Mouse (Mus musculus) G1E (cell line): ENCODE data around the gene Asb15. TPM values are rescaled to one million over a fixed set of nuclear protein-coding genes. Genes with fewer than 3 reads are reported as not detected.

Experiments used
- ATAC-seq: 2 replicates; pipeline ENCODE4 v1.8.0; 2016; ENCODE audit warnings: mild to moderate bottlenecking; ENCODE audit not compliant: insufficient number of reproducible peaks, poor library complexity, low FRiP score, severe bottlenecking; ENCODE audit errors: extremely low read depth
- DNase-seq: peaks from one replicate; pipeline ENCODE4 v3.0.0; 2012; ENCODE audit warnings: low spot score
- H3K27me3 ChIP-seq: 2 replicates; pipeline ENCODE4 v1.6.1; 2012; ENCODE audit warnings: mild to moderate bottlenecking, low read length, inconsistent platforms; ENCODE audit not compliant: insufficient read depth
- H3K36me3 ChIP-seq: replicated peaks from 2 replicates; pipeline ENCODE3; 2012; ENCODE audit warnings: mild to moderate bottlenecking, inconsistent platforms
- H3K4me1 ChIP-seq: 2 replicates; pipeline ENCODE4 v1.6.1; 2012; ENCODE audit warnings: low read depth, low read length, inconsistent platforms, mixed read lengths; ENCODE audit not compliant: insufficient read depth
- H3K4me3 ChIP-seq: 2 replicates; pipeline ENCODE4 v1.5.1; 2012; ENCODE audit warnings: low read depth, mild to moderate bottlenecking, inconsistent platforms, low read length, moderate library complexity, mixed read lengths
- H3K9me3 ChIP-seq: replicated peaks from 2 replicates; pipeline ENCODE4 v1.6.1; 2012; ENCODE audit warnings: inconsistent platforms
- CTCF ChIP-seq: IDR thresholded peaks from 2 replicates; pipeline ENCODE4 v1.5.1; 2012; ENCODE audit warnings: low read depth, low read length, inconsistent platforms, mixed read lengths
- GATA1 ChIP-seq: IDR thresholded peaks from 2 replicates; pipeline ENCODE4 v1.6.1; 2012; ENCODE audit warnings: borderline replicate concordance, low read length, inconsistent platforms, mixed read lengths
- GATA2 ChIP-seq: IDR thresholded peaks from 2 replicates; pipeline ENCODE4 v1.6.1; 2012; ENCODE audit warnings: low read depth, low read length, inconsistent platforms, borderline replicate concordance
- POLR2AphosphoS5 ChIP-seq: IDR thresholded peaks from 2 replicates; pipeline ENCODE4 v1.6.1; 2012; ENCODE audit warnings: low read depth, low read length, inconsistent platforms; ENCODE audit not compliant: insufficient replicate concordance
- TAL1 ChIP-seq: conservative IDR thresholded peaks from 2 replicates; pipeline ENCODE4 v1.6.1; 2012; ENCODE audit warnings: low read depth, low read length, inconsistent platforms, mixed read lengths
- polyA plus RNA-seq: library from polyadenylated mRNA; stranded (reverse); fragments of >175 nt; gene quantifications from 2 replicates; pipeline ENCODE4 v1.2.3, GENCODE M21; 2012
- total RNA-seq, 2 experiments: library from RNA; stranded (forward) in 1 of 2; stranded (reverse) in 1 of 2; fragments of 200-1000 nt in 1 of 2; fragments of >200 nt in 1 of 2; fragmentation: Nextera tagmentation in 1 of 2; gene quantifications; 2 replicates each; pipeline ENCODE4 v1.2.3; 2014 to 2017

Gene Asb15
- total and polyA plus RNA-seq, 3 experiments: 0.05 TPM; not detected in 2

- Histone ChIP-seq H3K9me3 (no peaks in the 10 kb centered on the region), H3K4me1 (0 out of 2 replicates have a peak, but pooled peaks cover 4% of the 10 kb centered on the region), H3K27me3 (peaks cover 7% of the 10 kb centered on the region; the same call in 1 of the 2 replicates), H3K4me3 (no peak overlapping the region), H3K36me3 (no peaks in the 10 kb centered on the region)
- DNase-seq: no peak
- no peak for TF ChIP-seq GATA1
- no peak for ATAC-seq
Observed at GRCm38 (mm10) chr6:24591525-24592218, 63.7 kb downstream of the Asb15 start.

DNA sequence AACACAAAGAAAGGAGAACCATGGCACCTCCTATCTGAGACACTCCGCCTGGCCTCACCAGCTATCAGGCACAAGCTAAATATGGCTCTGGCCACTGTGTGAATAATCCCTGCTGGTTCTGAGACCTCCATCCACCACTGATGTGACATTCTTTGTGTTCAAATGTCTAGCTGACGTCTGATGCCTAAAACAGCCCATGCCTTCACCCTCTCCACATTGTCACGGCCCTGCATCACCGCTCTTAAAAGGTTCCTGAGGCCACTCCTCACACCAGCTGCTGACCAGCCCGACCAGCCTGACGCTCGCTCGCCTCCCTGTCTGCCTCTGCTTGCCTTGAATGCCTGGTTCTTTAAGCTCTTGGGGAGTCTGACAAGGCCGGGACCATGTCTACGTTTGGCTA, 69.6 kb downstream of the Asb15 start, which contains the start of gene Lmod2:
Lmod2 (plus strand) TSS at position 263 of the 400 bp plus-strand sequence.
- Histone ChIP-seq H3K36me3 (no peaks in the 10 kb centered on the region), H3K27me3 (peaks cover 10% of the 10 kb centered on the region; the same call in 1 of the 2 replicates), H3K9me3 (no peaks in the 10 kb centered on the region), H3K4me1 (no peaks in the 10 kb centered on the region), H3K4me3 (no peak within 1 kb of the TSS)
- DNase-seq (no peak), ATAC-seq (no peak)
- TF ChIP-seq GATA2: no peak
- TF ChIP-seq POLR2AphosphoS5: no peak
- TF ChIP-seq CTCF: no peak
- no peak for TF ChIP-seq GATA1

DNA sequence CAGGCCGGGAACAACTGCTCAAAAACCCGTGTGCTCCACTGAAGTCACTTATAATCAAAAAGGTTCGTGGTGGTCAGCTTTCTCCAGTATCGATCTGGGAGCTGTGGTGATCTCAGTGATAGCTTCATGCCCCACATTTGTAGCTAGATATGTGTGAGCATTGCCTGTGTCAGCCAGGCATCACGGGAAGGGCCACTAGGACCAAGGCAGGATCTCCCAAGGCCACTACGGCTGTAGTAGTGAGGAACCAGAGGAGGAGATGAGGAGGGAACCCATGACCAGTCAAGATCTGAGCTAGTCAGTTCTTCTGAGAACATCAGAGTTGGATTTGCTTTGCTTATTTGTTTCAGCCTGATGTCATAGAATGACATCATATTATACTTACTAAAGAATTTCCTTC, 71.2 kb downstream of the Asb15 start:
- Histone ChIP-seq H3K4me3 (no peak overlapping the region), H3K9me3 (no peaks in the 10 kb centered on the region), H3K27me3 (peaks cover 13% of the 10 kb centered on the region), H3K4me1 (no peaks in the 10 kb centered on the region), H3K36me3 (no peaks in the 10 kb centered on the region)
- no peak for ATAC-seq
- no peak for DNase-seq
- TF ChIP-seq POLR2AphosphoS5 (no peak), CTCF (no peak), GATA1 (no peak), GATA2 (no peak), TAL1 (no peak)

- Histone ChIP-seq H3K4me3 (no peak overlapping the region), H3K9me3 (no peaks in the 10 kb centered on the region), H3K27me3 (peaks cover 13% of the 10 kb centered on the region), H3K4me1 (no peaks in the 10 kb centered on the region), H3K36me3 (no peaks in the 10 kb centered on the region)
- DNase-seq (no peak), ATAC-seq (no peak)
- TF ChIP-seq POLR2AphosphoS5 (no peak), TAL1 (no peak), GATA1 (no peak), CTCF (no peak), GATA2 (no peak)
Observed at GRCm38 (mm10) chr6:24599639-24600038, 71.7 kb downstream of the Asb15 start.

DNA sequence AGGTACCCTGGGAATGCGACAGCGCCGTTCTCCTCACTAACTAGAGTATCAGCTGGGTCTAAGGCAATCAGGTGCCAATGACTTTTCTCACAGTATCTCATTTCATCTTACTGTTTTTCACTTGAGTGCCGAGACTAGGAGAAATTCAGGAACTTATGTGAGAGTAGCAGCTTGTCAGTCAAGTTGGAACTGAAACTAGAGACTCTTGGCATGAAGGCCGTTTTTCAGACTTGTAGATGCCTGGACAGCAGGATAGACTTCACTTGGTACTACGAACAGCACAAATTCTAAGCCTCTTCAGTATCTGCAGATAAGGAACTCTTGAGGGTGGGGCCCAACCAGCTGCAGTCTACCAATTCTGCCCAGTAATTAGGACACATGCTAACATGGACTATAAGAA, 72.2 kb downstream of the Asb15 start:
- no peak for DNase-seq
- Histone ChIP-seq H3K36me3 (no peaks in the 10 kb centered on the region), H3K27me3 (peaks cover 13% of the 10 kb centered on the region), H3K4me3 (no peak overlapping the region), H3K9me3 (no peaks in the 10 kb centered on the region), H3K4me1 (no peaks in the 10 kb centered on the region)
- ATAC-seq: no peak
- TF ChIP-seq POLR2AphosphoS5 (no peak), TAL1 (no peak), CTCF (no peak), GATA1 (no peak), GATA2 (no peak)

DNA sequence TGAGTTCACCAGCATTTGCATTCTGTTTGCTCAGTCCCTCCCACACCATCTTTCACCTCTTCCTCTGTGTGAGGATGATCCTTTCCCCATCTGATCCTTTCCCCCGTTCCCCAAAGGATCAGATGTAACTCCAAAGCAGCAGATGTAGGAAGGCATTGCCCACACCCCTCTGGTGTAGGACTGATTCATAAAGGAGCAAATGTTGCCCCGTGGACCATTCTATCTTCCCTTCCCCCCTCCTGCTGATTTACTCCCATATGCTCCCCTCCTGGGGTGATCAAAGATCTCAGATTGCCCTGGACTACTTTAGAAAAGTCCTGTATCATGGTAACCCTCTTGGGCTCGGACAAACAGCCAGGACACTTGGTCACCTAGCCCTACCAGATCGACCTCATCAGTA, 72.8 kb downstream of the Asb15 start:
- ATAC-seq: no peak
- TF ChIP-seq POLR2AphosphoS5 (no peak), GATA2 (no peak)

GRCm38 (mm10) chr6:24601668-24602067, 73.7 kb downstream of the Asb15 start:
- no peak overlapping the region for H3K4me3 ChIP-seq
- no peaks in the 10 kb centered on the region for H3K36me3 ChIP-seq
- TF ChIP-seq POLR2AphosphoS5 (no peak), CTCF (no peak), GATA1 (no peak), GATA2 (no peak), TAL1 (no peak)
- no peaks in the 10 kb centered on the region for H3K4me1 ChIP-seq
- DNase-seq (no peak), ATAC-seq (no peak)
- H3K9me3 ChIP-seq: no peaks in the 10 kb centered on the region
- H3K27me3 ChIP-seq: peaks cover 13% of the 10 kb centered on the region

More for the DNA sequence above, 72.8 kb downstream of the Asb15 start:
- Histone ChIP-seq H3K4me3 (no peak overlapping the region), H3K27me3 (peaks cover 13% of the 10 kb centered on the region), H3K4me1 (no peaks in the 10 kb centered on the region), H3K36me3 (no peaks in the 10 kb centered on the region), H3K9me3 (no peaks in the 10 kb centered on the region)
- DNase-seq: no peak
